Mouse (Mus musculus) ES-E14 (cell line): ENCODE data around the gene Wdr81. TPM values are rescaled to one million over a fixed set of nuclear protein-coding genes. Genes with fewer than 3 reads are reported as not detected.

Experiments used
- DNase-seq: peaks from one replicate; pipeline ENCODE4 v3.0.0-alpha.2; 2013; ENCODE audit warnings: low read depth, low spot score
- H3K27ac ChIP-seq: 2 replicates; pipeline ENCODE4 v1.5.1; 2012; ENCODE audit warnings: low read depth, mild to moderate bottlenecking, low read length, moderate library complexity, mixed read lengths; ENCODE audit not compliant: poor library complexity, insufficient read depth, severe bottlenecking
- H3K36me3 ChIP-seq: 2 replicates; pipeline ENCODE4 v1.6.1; 2012; ENCODE audit warnings: mild to moderate bottlenecking, low read length, moderate library complexity, mixed read lengths; ENCODE audit not compliant: control insufficient read depth, poor library complexity, insufficient read depth, severe bottlenecking
- H3K4me1 ChIP-seq, 2 experiments: fragments of 150-350 bp in 1 of 2; sonication (generic) in 1 of 2; 2 replicates each; pipeline ENCODE4 v1.6.1; 2012; ENCODE audit warnings: low read length in 2 of 2, mild to moderate bottlenecking in 1 of 2, mixed read lengths in 1 of 2; ENCODE audit not compliant: control insufficient read depth in 2 of 2, insufficient read depth in 2 of 2, poor library complexity in 1 of 2
- H3K4me3 ChIP-seq, 2 experiments: fragments of 150-350 bp in 1 of 2; sonication (generic) in 1 of 2; 2 replicates each; pipeline ENCODE4 v1.5.1; 2012; ENCODE audit warnings: low read length in 2 of 2, low read depth in 1 of 2, mild to moderate bottlenecking in 1 of 2, mixed read lengths in 1 of 2; ENCODE audit not compliant: insufficient read depth in 1 of 2, poor library complexity in 1 of 2, severe bottlenecking in 1 of 2
- H3K9ac ChIP-seq: 2 replicates; pipeline ENCODE4 v1.6.1; 2012; ENCODE audit warnings: low read depth, mild to moderate bottlenecking, low read length, mixed read lengths; ENCODE audit not compliant: poor library complexity, insufficient read depth, severe bottlenecking
- H3K9me3 ChIP-seq: fragments of 150-350 bp; sonication (generic); 2 replicates; pipeline ENCODE4 v1.6.1; 2012; ENCODE audit warnings: low read depth, mild to moderate bottlenecking, low read length; ENCODE audit not compliant: control insufficient read depth, insufficient read depth
- CHD2 ChIP-seq: IDR thresholded peaks from 2 replicates; pipeline ENCODE4 v1.6.1; 2014; ENCODE audit warnings: mild to moderate bottlenecking, low read depth, low read length, inconsistent platforms
- HCFC1 ChIP-seq: IDR thresholded peaks from 2 replicates; pipeline ENCODE4 v1.6.1; 2012; ENCODE audit warnings: low read length, inconsistent platforms, borderline replicate concordance; ENCODE audit not compliant: insufficient read depth
- MAFK ChIP-seq: IDR thresholded peaks from 2 replicates; pipeline ENCODE4 v1.6.1; 2014; ENCODE audit warnings: mild to moderate bottlenecking, low read depth, low read length, inconsistent platforms; ENCODE audit not compliant: insufficient read depth
- ZC3H11A ChIP-seq: IDR thresholded peaks from 2 replicates; pipeline ENCODE4 v1.6.1; 2012; ENCODE audit warnings: low read depth, mild to moderate bottlenecking, inconsistent platforms, low read length, borderline replicate concordance
- ZNF384 ChIP-seq: IDR thresholded peaks from 2 replicates; pipeline ENCODE4 v1.6.1; 2012; ENCODE audit warnings: low read depth, low read length, inconsistent platforms
- in situ Hi-C, 2 experiments: fragments of 600-800 bp; cut with MboI; formaldehyde crosslinking; loops; one replicate each; pipeline ENCODE4 v1.15.1; 2025; ENCODE audit warnings: low sequenced_read_pairs in 2 of 2, inconsistent platforms in 1 of 2; ENCODE audit not compliant: unreplicated experiment in 2 of 2
- total RNA-seq: library from RNA; depleted of rRNA; stranded (reverse); fragments of 300-350 nt; gene quantifications from 2 replicates; pipeline ENCODE4 v1.2.3, GENCODE M21; 2012

The Wdr81 gene
- total RNA-seq, 1 experiment: 11.8 TPM

GRCm38 (mm10) chr11:75450304-75450908 is 4.1 kb downstream of the Wdr81 start:
- no peaks in the 10 kb centered on the region for H3K9me3 ChIP-seq
- peaks cover 0 to 5% of the 10 kb centered on the region in 2 experiments; a peak in 2 of 4 replicates for H3K4me1 ChIP-seq
- DNase-seq: no peak
- H3K36me3 ChIP-seq: peaks cover 9% of the 10 kb centered on the region; the same call in 1 of the 2 replicates
- no peak overlapping the region for H3K9ac ChIP-seq
- H3K4me3 ChIP-seq: no peak overlapping the region
- in situ Hi-C loops: no loop called here
- no peak overlapping the region for H3K27ac ChIP-seq
- TF ChIP-seq ZNF384 (no peak), CHD2 (no peak), HCFC1 (no peak), ZC3H11A (no peak), MAFK (no peak)

GRCm38 (mm10) chr11:75449695-75450094 is 4.8 kb downstream of the Wdr81 start:
- peaks cover 9% of the 10 kb centered on the region; the same call in 1 of the 2 replicates for H3K36me3 ChIP-seq
- no peak for DNase-seq
- no peak overlapping the region for H3K4me3 ChIP-seq
- H3K27ac ChIP-seq: no peak overlapping the region
- peaks cover 0 to 5% of the 10 kb centered on the region in 2 experiments; a peak in 2 of 4 replicates for H3K4me1 ChIP-seq
- no peak overlapping the region for H3K9ac ChIP-seq
- in situ Hi-C loops: no loop called here
- no peak for TF ChIP-seq ZC3H11A
- no peak for TF ChIP-seq HCFC1
- no peak for TF ChIP-seq ZNF384
- no peak for TF ChIP-seq MAFK
- no peaks in the 10 kb centered on the region for H3K9me3 ChIP-seq

DNA sequence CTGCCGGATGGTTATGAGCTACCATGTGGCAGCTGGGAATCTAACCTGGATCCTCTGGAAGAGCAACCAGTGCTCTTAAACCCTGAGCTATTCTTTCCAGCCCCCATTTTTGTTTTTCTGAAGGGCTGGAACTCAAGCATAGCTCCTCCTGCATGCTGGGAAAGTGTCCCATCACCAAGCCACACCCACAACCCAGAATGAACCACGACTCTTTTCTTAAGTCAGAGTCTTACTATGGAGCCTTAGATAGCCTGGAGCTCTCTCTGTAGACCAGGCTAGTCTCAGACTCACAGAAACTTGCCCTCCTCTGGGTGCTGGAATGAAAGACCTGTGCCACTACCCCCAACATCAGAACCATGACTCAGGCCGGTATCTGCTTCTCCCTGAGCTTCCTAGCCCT is 5.9 kb downstream of the Wdr81 start:
- peaks cover 9% of the 10 kb centered on the region; the same call in 1 of the 2 replicates for H3K36me3 ChIP-seq
- TF ChIP-seq ZNF384 (no peak), MAFK (no peak), HCFC1 (no peak), ZC3H11A (no peak), CHD2 (no peak)
- H3K4me3 ChIP-seq: no peak overlapping the region
- no peak overlapping the region for H3K27ac ChIP-seq
- in situ Hi-C loops: no loop called here
- no peak overlapping the region for H3K9ac ChIP-seq
- H3K9me3 ChIP-seq: no peaks in the 10 kb centered on the region
- peaks cover 0 to 4% of the 10 kb centered on the region in 2 experiments; a peak in 1 of 4 replicates for H3K4me1 ChIP-seq
- no peak for DNase-seq

GRCm38 (mm10) chr11:75443711-75444110 is 10.8 kb downstream of the Wdr81 start:
- H3K4me1 ChIP-seq: peaks cover 0 to 3% of the 10 kb centered on the region in 2 experiments; a peak in 1 of 4 replicates
- no peak for DNase-seq
- peaks cover 4% of the 10 kb centered on the region; the same call in 1 of the 2 replicates for H3K36me3 ChIP-seq
- no peaks in the 10 kb centered on the region for H3K9me3 ChIP-seq
- H3K9ac ChIP-seq: no peak overlapping the region
- TF ChIP-seq CHD2 (no peak), MAFK (no peak), ZC3H11A (no peak), ZNF384 (no peak)
- H3K4me3 ChIP-seq: no peak overlapping the region
- no peak overlapping the region for H3K27ac ChIP-seq
- in situ Hi-C loops: no loop called here

GRCm38 (mm10) chr11:75441601-75442000 is 12.9 kb downstream of the Wdr81 start:
- no peak overlapping the region for H3K4me3 ChIP-seq
- DNase-seq: no peak
- in situ Hi-C loops: no loop called here
- no peaks in the 10 kb centered on the region for H3K36me3 ChIP-seq
- H3K9ac ChIP-seq: no peak overlapping the region
- peaks cover 0 to 3% of the 10 kb centered on the region in 2 experiments; a peak in 1 of 4 replicates for H3K4me1 ChIP-seq
- H3K9me3 ChIP-seq: no peaks in the 10 kb centered on the region
- TF ChIP-seq CHD2 (no peak), MAFK (no peak), ZC3H11A (no peak), ZNF384 (no peak), HCFC1 (no peak)
- H3K27ac ChIP-seq: no peak overlapping the region
